Mouse (Mus musculus) neural tube, embryonic 12.5 days (tissue): ENCODE data around the gene Fcgbp. TPM values are rescaled to one million over a fixed set of nuclear protein-coding genes. Genes with fewer than 3 reads are reported as not detected.

Experiments
- ATAC-seq: fragments of 200-750 bp; cut with Nextera tagmentation; 2 replicates; pipeline ENCODE4 v1.8.0; 2017; ENCODE audit warnings: low read depth, mild to moderate bottlenecking, moderate TSS enrichment, moderate library complexity; ENCODE audit not compliant: low FRiP score
- H3K27ac ChIP-seq: fragments of 300-500 bp; sonication (generic); 2 replicates; pipeline ENCODE4 v1.5.1; 2016
- H3K27me3 ChIP-seq: fragments of 300-500 bp; sonication (generic); replicated peaks from 2 replicates; pipeline ENCODE4 v1.6.1; 2016; ENCODE audit warnings: mild to moderate bottlenecking
- H3K36me3 ChIP-seq: fragments of 300-500 bp; sonication (generic); 2 replicates; pipeline ENCODE4 v1.6.1; 2016; ENCODE audit warnings: mild to moderate bottlenecking
- H3K4me1 ChIP-seq: fragments of 300-500 bp; sonication (generic); 2 replicates; pipeline ENCODE4 v1.6.1; 2016
- H3K4me2 ChIP-seq: fragments of 300-500 bp; sonication (generic); replicated peaks from 2 replicates; pipeline ENCODE4 v1.6.1; 2016; ENCODE audit warnings: mild to moderate bottlenecking
- H3K4me3 ChIP-seq: fragments of 300-500 bp; sonication (generic); 2 replicates; pipeline ENCODE4 v1.5.1; 2016
- H3K9ac ChIP-seq: fragments of 300-500 bp; sonication (generic); 2 replicates; pipeline ENCODE4 v1.6.1; 2016; ENCODE audit warnings: mild to moderate bottlenecking
- H3K9me3 ChIP-seq: fragments of 300-500 bp; sonication (generic); 2 replicates; pipeline ENCODE4 v1.6.1; 2016; ENCODE audit warnings: mild to moderate bottlenecking
- WGBS: fragments of 180-500 bp; shearing (Covaris S2); methylation state at CpG from one replicate; pipeline ENCODE4 v1.1.7; 2016; 5-methylcytosine and 5-hydroxymethylcytosine counted together
- polyA plus RNA-seq: library from polyadenylated mRNA; unstranded; fragments of >200 nt; fragmentation: Nextera tagmentation; extraction: Ambion mirVana; gene quantifications from 2 replicates; pipeline ENCODE4 v1.2.1, GENCODE M21; 2016

Gene Fcgbp
- polyA plus RNA-seq, 1 experiment from 2014 or later, result not detected

DNA sequence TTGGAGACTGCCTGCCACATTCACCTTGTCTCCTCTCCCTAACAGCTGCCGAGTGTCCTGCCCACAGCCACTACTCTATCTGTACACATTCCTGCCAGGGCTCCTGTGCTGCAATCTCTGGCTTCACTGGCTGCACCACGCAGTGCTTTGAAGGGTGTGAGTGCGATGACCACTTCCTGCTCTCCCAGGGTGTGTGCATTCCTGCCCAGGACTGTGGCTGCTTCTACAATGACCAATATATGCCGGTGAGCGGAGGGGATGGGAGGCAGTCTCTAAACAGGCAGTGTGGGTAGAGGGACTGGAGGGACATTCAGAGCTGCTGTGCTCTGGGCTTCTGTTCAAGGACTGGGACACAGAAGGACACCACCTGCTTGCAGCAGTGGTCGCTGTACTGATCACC lies 88.3 kb downstream of the Fcgbp start:
- no peaks in the 10 kb centered on the region for H3K36me3 ChIP-seq
- ATAC-seq, result no peak
- 0 out of 2 replicates have a peak, but pooled peaks cover 3% of the 10 kb centered on the region for H3K27me3 ChIP-seq
- H3K4me3 ChIP-seq, result no peak overlapping the region
- H3K4me2 ChIP-seq, result no peak overlapping the region
- WGBS, result 66% methylated on average over 6 of the region's 6 CpGs
- H3K27ac ChIP-seq, result no peak overlapping the region
- H3K4me1 ChIP-seq, result no peaks in the 10 kb centered on the region
- H3K9me3 ChIP-seq, result no peaks in the 10 kb centered on the region
- no peak overlapping the region for H3K9ac ChIP-seq

- Histone ChIP-seq H3K4me3 (no peak overlapping the region), H3K4me1 (no peaks in the 10 kb centered on the region), H3K9ac (no peak overlapping the region), H3K9me3 (no peaks in the 10 kb centered on the region), H3K36me3 (no peaks in the 10 kb centered on the region), H3K27ac (no peak overlapping the region), H3K4me2 (no peak overlapping the region), H3K27me3 (0 out of 2 replicates have a peak, but pooled peaks cover 3% of the 10 kb centered on the region)
- 80% methylated on average over 3 of the region's 3 CpGs for WGBS
- ATAC-seq, result no peak
Measured at GRCm38 (mm10) chr7:28159893-28160292, 88.9 kb downstream of the Fcgbp start.

- 53% methylated on average over 9 of the region's 9 CpGs for WGBS
- H3K4me2 ChIP-seq, result no peak overlapping the region
- 0 out of 2 replicates have a peak, but pooled peaks cover 3% of the 10 kb centered on the region for H3K27me3 ChIP-seq
- no peaks in the 10 kb centered on the region for H3K36me3 ChIP-seq
- H3K4me3 ChIP-seq, result no peak overlapping the region
- H3K9ac ChIP-seq, result no peak overlapping the region
- H3K4me1 ChIP-seq, result no peaks in the 10 kb centered on the region
- ATAC-seq, result no peak
- H3K27ac ChIP-seq, result no peak overlapping the region
- H3K9me3 ChIP-seq, result no peaks in the 10 kb centered on the region
Measured at GRCm38 (mm10) chr7:28161163-28161749, 90.2 kb downstream of the Fcgbp start.

GRCm38 (mm10) chr7:28165406-28165805 lies 94.4 kb downstream of the Fcgbp start:
- Histone ChIP-seq H3K9ac (no peak overlapping the region), H3K4me2 (no peak overlapping the region), H3K9me3 (no peaks in the 10 kb centered on the region), H3K4me1 (peaks cover 14% of the 10 kb centered on the region), H3K36me3 (no peaks in the 10 kb centered on the region), H3K27ac (no peak overlapping the region), H3K27me3 (no peaks in the 10 kb centered on the region), H3K4me3 (no peak overlapping the region)
- WGBS, result 80% methylated on average over 6 of the region's 6 CpGs
- ATAC-seq, result no peak

DNA sequence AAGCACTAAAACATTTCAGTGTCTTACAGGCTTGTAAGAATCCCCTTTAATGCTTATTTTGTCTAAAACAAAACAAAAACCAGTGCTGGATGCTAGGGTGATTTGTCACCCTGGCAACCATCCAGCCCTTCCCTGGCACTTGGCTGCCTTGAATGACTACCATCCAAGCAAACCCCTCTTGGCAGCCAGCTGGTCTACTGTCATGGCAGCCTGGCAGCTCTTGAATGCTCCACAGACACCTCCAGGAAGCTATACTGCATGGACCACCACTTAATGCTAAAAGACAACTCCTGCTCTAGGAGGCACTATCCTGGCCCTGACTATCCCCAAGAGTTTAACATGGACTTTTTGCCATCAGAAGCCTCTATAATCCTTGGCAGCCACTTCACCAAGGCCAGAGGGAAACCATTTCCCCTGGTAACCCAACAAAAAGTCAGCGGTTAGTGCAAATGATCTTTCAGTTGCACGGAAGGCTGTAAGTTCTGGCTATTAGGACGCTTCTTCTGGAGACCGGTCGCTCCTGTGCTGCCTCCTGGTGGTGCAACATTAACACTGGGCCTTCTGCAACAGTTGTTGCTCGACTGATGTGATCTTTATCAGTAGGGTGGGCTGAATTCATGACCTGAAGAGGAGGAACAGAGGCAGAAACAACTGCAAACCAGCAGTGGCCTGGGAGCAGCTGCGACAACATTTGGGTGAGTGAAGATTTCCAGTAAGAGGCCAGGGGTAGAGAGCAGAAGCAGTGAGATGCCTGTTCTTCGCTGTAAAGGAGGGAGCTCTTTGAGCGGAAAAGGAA lies 97.5 kb downstream of the Fcgbp start:
- H3K27ac ChIP-seq, result 0 out of 2 replicates have a peak overlapping the region, but pooled peaks have one; percentile 7

DNA sequence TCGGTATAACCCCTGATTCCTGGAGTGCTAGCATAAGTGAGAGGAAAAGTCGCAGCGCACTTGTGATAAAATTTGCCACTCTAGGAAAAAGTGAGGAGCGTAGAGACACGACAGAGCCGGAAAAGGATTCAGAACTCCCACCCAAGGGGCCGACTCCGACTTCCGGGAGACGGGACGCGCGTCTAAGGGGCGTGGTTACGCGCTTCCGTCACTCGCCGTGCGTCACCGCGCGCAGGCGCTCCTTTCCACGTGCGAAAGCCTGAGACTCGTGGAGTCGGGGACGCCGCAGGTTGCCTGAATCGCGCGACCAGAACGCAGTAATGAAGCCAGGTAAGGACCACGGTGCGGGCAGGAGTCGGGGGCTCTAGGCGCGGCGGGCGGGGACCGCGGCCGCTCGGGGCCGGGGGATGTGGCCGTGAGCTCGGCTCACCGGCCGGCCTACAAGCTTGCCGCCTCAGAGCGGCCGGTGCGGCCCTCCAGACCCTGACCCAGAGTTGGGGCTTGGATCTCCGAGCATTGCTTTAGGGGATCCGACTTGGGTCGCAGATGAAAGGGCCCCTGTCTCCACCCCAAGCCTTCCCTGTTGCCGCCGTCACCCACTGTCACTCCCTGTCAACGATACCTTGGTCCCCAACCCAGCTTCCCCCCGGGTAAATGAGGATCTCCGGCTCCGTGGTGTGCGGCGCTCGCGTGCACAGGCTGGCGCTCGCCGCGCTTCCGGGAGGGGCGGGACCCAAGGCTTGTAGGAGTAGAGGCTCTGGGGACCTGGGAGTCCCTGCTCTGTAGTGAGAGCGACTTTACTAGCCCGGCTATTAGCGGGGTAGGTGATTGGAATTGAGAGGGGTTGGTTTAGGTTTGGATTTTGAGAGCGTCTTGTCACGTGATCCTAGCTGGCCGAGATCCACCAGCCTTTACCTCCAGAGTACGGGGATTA lies 98.7 kb downstream of the Fcgbp start, which contains the start of gene Fbl:
Gene Fbl, plus strand, starts transcription at position 222 of the 934 bp plus-strand sequence.
- under 1% methylated on average over 80 of the region's 80 CpGs for WGBS
- Histone ChIP-seq H3K4me1 (peaks cover 26% of the 10 kb centered on the region), H3K27me3 (no peaks in the 10 kb centered on the region), H3K4me2 (peak within 1 kb of the TSS; percentile 95), H3K9me3 (no peaks in the 10 kb centered on the region), H3K27ac (peak within 1 kb of the TSS; percentile 53), H3K36me3 (no peaks in the 10 kb centered on the region), H3K9ac (peak within 1 kb of the TSS; percentile 80), H3K4me3 (peak within 1 kb of the TSS; percentile 86)
- peak; percentile 90 for ATAC-seq

More for the DNA sequence above, 97.5 kb downstream of the Fcgbp start:
- Histone ChIP-seq H3K36me3 (no peaks in the 10 kb centered on the region), H3K4me3 (peak overlapping the region; percentile 86), H3K27me3 (no peaks in the 10 kb centered on the region), H3K9ac (peak overlapping the region; percentile 49), H3K9me3 (no peaks in the 10 kb centered on the region), H3K4me2 (peak overlapping the region; percentile 95), H3K4me1 (peaks cover 26% of the 10 kb centered on the region)
- 14% methylated on average over 9 of the region's 9 CpGs for WGBS
- no peak for ATAC-seq

Other genes with a start within 250 kb of the Fcgbp start
- 9.3 and 10.5 TPM in 2 replicates for gene Zfp59, start 232.6 kb upstream of the Fcgbp start, polyA plus RNA-seq
- gene Zfp607a, start 213.7 kb upstream of the Fcgbp start, polyA plus RNA-seq, result 2.0 and 2.4 TPM in 2 replicates
- 15.8 and 16.1 TPM in 2 replicates for gene Zfp974, start 141.8 kb upstream of the Fcgbp start, polyA plus RNA-seq
- gene Zfp780b, start 92.1 kb upstream of the Fcgbp start, polyA plus RNA-seq, result 26.3 and 27.5 TPM in 2 replicates
- gene Zfp850, start 57.1 kb upstream of the Fcgbp start, polyA plus RNA-seq, result 6.0 and 6.6 TPM in 2 replicates
- 331 and 338 TPM in 2 replicates for gene Psmc4, start 21.1 kb upstream of the Fcgbp start, polyA plus RNA-seq
- 0.05 TPM in 1 of 2 replicates, not detected in the other for gene 9530053A07Rik, start 58.2 kb downstream of the Fcgbp start, polyA plus RNA-seq
- gene Fbl, start 98.5 kb downstream of the Fcgbp start, polyA plus RNA-seq, result 118 and 135 TPM in 2 replicates
- gene Dyrk1b, start 108.2 kb downstream of the Fcgbp start, polyA plus RNA-seq, result 20.4 and 22.0 TPM in 2 replicates
- 27.7 and 31.9 TPM in 2 replicates for gene Eid2, start 196.6 kb downstream of the Fcgbp start, polyA plus RNA-seq
- 29.8 and 30.7 TPM in 2 replicates for gene Eid2b, start 206.5 kb downstream of the Fcgbp start, polyA plus RNA-seq
- 0.68 and 1.1 TPM in 2 replicates for gene Selenov, start 219.9 kb downstream of the Fcgbp start, polyA plus RNA-seq
- 80.4 and 82.2 TPM in 2 replicates for gene Dll3, start 231.0 kb downstream of the Fcgbp start, polyA plus RNA-seq
- 174 and 180 TPM in 2 replicates for gene Timm50, start 240.8 kb downstream of the Fcgbp start, polyA plus RNA-seq